Mouse (Mus musculus): ENCODE results near the gene Dgcr8.

GRCm38 (mm10) chr16:18213689-18214088 is 75.4 kb downstream of the Dgcr8 start:
- TF ChIP-seq POLR2A (IDR thresholded peaks at IDR 0.05; ENCODE audit: borderline replicate concordance, insufficient read depth, low read length), result no peak
- TF ChIP-seq CTCF (IDR thresholded peaks at IDR 0.05; ENCODE audit: borderline replicate concordance, insufficient read depth, low read depth, low read length), result no peak
